Mouse (Mus musculus) midbrain, embryonic 12.5 days (tissue): ENCODE results near the gene Cracr2a. TPM values are rescaled to one million over a fixed set of nuclear protein-coding genes. Genes with fewer than 3 reads are reported as not detected.

ENCODE experiments used
- ATAC-seq: fragments of 200-750 bp; cut with Nextera tagmentation; 2 replicates; pipeline ENCODE4 v1.8.0; 2017; ENCODE audit warnings: low read depth, moderate TSS enrichment, moderate library complexity; ENCODE audit not compliant: low FRiP score
- H3K27ac ChIP-seq: fragments of 300-500 bp; sonication (generic); replicated peaks from 2 replicates; pipeline ENCODE4 v1.5.1; 2016; ENCODE audit warnings: mild to moderate bottlenecking
- H3K27me3 ChIP-seq: fragments of 300-500 bp; sonication (generic); 2 replicates; pipeline ENCODE4 v1.6.1; 2016; ENCODE audit warnings: mild to moderate bottlenecking
- H3K36me3 ChIP-seq: fragments of 300-500 bp; sonication (generic); 2 replicates; pipeline ENCODE4 v1.6.1; 2016
- H3K4me1 ChIP-seq: fragments of 300-500 bp; sonication (generic); 2 replicates; pipeline ENCODE4 v1.6.1; 2016
- H3K4me2 ChIP-seq: fragments of 300-500 bp; sonication (generic); replicated peaks from 2 replicates; pipeline ENCODE4 v1.6.1; 2016; ENCODE audit warnings: mild to moderate bottlenecking, moderate library complexity
- H3K4me3 ChIP-seq: fragments of 300-500 bp; sonication (generic); 2 replicates; pipeline ENCODE4 v1.5.1; 2016; ENCODE audit warnings: mild to moderate bottlenecking
- H3K9ac ChIP-seq: fragments of 300-500 bp; sonication (generic); replicated peaks from 2 replicates; pipeline ENCODE4 v1.6.1; 2016; ENCODE audit warnings: mild to moderate bottlenecking, moderate library complexity
- H3K9me3 ChIP-seq: fragments of 300-500 bp; sonication (generic); 2 replicates; pipeline ENCODE4 v1.6.1; 2016; ENCODE audit warnings: mild to moderate bottlenecking
- WGBS: fragments of 180-500 bp; shearing (Covaris S2); methylation state at CpG from one replicate; pipeline ENCODE4 v1.1.7; 2016; 5-methylcytosine and 5-hydroxymethylcytosine counted together
- polyA plus RNA-seq: library from polyadenylated mRNA; unstranded; fragments of >200 nt; fragmentation: Nextera tagmentation; extraction: Ambion mirVana; gene quantifications from 2 replicates; pipeline ENCODE4 v1.2.1, GENCODE M21; 2016

Gene Cracr2a
- polyA plus RNA-seq, 1 experiment from 2014 or later, result 1.1 TPM

DNA sequence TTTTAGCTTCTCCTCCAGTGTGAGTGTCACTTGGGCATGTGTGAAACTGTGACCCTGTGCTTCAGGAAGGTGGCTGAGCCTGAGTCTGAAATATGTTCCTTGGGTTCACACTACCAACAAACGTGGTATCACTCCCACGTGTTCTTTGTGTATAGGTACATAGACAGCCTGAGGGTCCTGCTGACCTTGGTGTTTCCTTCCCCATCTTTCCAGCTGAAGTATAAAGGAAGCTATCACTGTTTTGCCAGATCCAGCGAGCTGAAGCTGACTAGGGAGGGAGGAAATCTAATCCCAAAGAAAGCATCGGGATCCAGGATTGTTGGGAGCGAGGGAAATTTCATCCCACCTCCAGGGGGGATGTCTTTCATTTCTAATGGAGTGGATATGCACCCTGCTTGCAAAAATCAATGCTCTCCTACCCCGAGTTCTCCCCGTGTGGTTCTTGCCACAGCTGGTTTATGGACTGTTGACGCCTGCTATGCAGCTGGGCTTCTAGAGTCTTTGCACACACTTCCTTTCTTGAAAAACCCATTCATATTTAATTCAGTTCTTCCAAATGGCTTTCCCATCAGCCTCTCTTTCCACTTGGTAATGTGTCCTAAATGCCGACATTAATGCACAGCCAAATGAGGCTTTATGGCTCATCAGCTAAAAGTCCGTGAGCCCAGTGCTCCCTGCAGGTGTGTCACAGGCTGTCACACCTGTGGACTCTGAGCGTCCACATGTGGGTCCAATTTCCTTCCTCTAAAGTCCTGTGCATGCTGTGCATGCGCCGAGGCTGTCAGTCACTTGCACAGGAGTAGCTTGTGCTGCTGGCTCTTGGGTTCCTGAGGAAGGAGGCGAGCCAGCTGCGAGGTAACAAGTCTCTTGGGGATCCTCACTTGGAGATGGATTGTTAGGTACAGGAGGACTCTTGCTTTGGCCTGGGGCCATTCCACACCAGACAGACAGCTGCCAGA, 44.2 kb downstream of the Cracr2a start:
- H3K4me1 ChIP-seq, result no peaks in the 10 kb centered on the region
- H3K27me3 ChIP-seq, result no peaks in the 10 kb centered on the region
- no peak overlapping the region for H3K4me3 ChIP-seq
- no peak for ATAC-seq
- H3K4me2 ChIP-seq, result no peak overlapping the region
- WGBS, result 72% methylated on average over 15 of the region's 15 CpGs
- H3K9me3 ChIP-seq, result peaks cover 9% of the 10 kb centered on the region; the same call in 1 of the 2 replicates
- no peaks in the 10 kb centered on the region for H3K36me3 ChIP-seq
- H3K27ac ChIP-seq, result no peak overlapping the region
- no peak overlapping the region for H3K9ac ChIP-seq

DNA sequence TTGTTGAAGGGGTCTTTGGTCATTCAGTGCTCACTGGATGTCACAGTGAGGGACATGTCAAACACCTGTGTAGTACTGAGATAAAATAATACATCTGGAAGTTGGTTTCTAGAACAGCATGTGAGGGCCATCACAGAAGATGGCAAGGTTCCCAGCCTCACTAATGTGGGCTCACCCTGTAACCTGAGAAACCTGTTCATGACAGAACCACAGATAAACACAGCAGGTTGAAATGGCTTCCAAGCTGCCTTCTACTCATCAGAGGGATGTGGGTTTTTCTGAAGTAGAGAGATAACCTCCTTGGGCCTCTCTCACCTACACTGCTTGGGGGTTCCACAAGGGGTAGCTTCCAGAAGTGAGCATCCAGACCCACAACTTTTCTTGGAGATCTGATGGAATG, 48.5 kb downstream of the Cracr2a start:
- H3K9me3 ChIP-seq, result no peaks in the 10 kb centered on the region
- no peaks in the 10 kb centered on the region for H3K27me3 ChIP-seq
- peaks cover 6% of the 10 kb centered on the region for H3K4me1 ChIP-seq
- no peak overlapping the region for H3K4me3 ChIP-seq
- H3K4me2 ChIP-seq, result no peak overlapping the region
- H3K9ac ChIP-seq, result no peak overlapping the region
- no peak for ATAC-seq
- H3K36me3 ChIP-seq, result no peaks in the 10 kb centered on the region
- H3K27ac ChIP-seq, result no peak overlapping the region

DNA sequence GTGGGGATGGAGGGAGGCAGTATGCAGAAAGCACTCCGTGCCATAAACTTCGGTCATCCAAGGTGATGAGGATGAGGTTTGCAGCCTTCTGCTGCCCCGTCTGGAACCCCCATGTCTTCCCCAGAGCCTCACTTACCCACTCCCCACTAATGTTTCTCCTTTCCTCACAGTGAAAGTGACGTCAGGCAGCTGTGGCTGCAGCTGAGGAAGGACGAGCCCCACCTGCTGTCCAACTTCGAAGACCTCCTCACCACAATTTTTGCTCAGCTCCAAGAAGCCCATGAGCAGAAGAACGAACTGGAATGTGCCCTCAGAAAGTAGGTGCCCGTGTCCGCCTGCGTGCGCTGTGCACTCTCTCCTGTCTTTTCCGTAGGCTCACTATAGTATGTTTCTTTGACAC, 50.1 kb downstream of the Cracr2a start:
- H3K9ac ChIP-seq, result no peak overlapping the region
- no peak overlapping the region for H3K4me2 ChIP-seq
- WGBS, result 82% methylated on average over 12 of the region's 12 CpGs
- H3K27ac ChIP-seq, result no peak overlapping the region
- H3K27me3 ChIP-seq, result no peaks in the 10 kb centered on the region
- ATAC-seq, result no peak
- H3K36me3 ChIP-seq, result no peaks in the 10 kb centered on the region
- H3K9me3 ChIP-seq, result no peaks in the 10 kb centered on the region
- peaks cover 6% of the 10 kb centered on the region for H3K4me1 ChIP-seq
- H3K4me3 ChIP-seq, result no peak overlapping the region

DNA sequence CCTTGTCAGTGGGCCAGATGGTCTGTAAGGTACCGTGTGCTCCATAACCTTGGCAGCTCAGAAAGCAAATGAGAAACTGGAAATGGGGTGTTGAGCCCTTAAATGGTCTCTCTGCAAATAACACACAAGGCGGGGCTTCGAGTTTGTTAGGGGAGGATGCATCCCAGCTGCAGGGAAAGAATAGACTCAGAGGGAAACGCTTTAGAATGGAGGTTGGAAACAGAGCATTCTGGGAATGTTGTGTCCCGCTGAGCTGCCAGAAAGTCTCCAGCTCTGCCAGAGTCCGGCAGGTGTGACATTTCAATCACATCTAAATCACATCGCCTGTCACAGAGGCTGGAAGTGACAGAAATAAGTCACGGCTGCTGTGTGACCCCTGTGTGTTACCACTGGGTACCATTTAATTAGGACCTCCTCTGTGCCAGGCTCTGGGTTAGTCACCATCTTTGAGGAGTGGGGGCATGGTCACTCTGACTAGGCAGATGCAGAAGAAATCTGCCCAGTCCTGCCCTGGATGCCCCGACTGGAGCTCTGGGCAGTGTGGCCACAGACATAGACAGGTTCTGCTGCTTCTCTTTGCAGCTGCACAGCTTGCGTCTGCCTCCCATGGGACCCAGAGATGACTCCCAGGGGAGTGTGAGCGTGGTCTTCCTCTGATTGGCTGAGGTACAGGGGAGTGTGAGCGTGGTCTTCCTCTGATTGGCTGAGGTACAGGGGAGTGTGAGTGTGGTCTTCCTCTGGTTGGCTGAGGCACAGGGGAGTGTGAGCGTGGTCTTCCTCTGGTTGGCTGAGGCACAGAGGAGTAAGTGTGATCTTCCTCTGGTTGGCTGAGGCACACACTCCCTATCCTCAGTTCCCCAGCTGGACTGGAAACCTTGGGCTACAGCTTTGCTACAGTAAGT, 53.2 kb downstream of the Cracr2a start:
- peak overlapping the region; percentile 40 for H3K27ac ChIP-seq
- H3K9ac ChIP-seq, result no peak overlapping the region
- H3K9me3 ChIP-seq, result no peaks in the 10 kb centered on the region
- H3K4me3 ChIP-seq, result no peak overlapping the region
- no peaks in the 10 kb centered on the region for H3K27me3 ChIP-seq
- H3K4me1 ChIP-seq, result peaks cover 6% of the 10 kb centered on the region
- no peak overlapping the region for H3K4me2 ChIP-seq
- 53% methylated on average over 13 of the region's 13 CpGs for WGBS
- no peaks in the 10 kb centered on the region for H3K36me3 ChIP-seq
- peak; percentile 71 for ATAC-seq

DNA sequence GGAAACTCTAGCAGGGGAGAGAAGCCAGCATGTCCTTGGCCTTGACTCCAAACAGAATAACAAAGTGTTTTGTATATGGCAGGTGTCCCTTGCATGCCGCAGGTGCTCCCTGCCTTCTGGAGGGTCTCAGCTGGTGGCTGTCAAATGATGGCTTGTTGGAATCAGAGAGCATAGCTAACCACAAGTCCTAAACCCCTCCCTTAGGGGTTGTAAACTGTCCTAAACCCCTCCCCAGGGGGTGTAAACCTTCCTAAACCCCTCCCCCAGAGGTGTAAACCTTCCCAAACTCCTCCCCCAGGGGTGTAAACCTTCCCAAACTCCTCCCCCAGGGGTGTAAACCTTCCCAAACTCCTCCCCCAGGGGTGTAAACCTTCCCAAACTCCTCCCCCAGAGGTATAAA, 55.5 kb downstream of the Cracr2a start:
- H3K4me3 ChIP-seq, result no peak overlapping the region
- no peaks in the 10 kb centered on the region for H3K9me3 ChIP-seq
- no peak overlapping the region for H3K27ac ChIP-seq
- no peak overlapping the region for H3K9ac ChIP-seq
- 89% methylated on average over 1 of the region's 1 CpGs for WGBS
- H3K27me3 ChIP-seq, result no peaks in the 10 kb centered on the region
- ATAC-seq, result no peak
- H3K4me2 ChIP-seq, result no peak overlapping the region
- H3K4me1 ChIP-seq, result peaks cover 6% of the 10 kb centered on the region
- no peaks in the 10 kb centered on the region for H3K36me3 ChIP-seq

DNA sequence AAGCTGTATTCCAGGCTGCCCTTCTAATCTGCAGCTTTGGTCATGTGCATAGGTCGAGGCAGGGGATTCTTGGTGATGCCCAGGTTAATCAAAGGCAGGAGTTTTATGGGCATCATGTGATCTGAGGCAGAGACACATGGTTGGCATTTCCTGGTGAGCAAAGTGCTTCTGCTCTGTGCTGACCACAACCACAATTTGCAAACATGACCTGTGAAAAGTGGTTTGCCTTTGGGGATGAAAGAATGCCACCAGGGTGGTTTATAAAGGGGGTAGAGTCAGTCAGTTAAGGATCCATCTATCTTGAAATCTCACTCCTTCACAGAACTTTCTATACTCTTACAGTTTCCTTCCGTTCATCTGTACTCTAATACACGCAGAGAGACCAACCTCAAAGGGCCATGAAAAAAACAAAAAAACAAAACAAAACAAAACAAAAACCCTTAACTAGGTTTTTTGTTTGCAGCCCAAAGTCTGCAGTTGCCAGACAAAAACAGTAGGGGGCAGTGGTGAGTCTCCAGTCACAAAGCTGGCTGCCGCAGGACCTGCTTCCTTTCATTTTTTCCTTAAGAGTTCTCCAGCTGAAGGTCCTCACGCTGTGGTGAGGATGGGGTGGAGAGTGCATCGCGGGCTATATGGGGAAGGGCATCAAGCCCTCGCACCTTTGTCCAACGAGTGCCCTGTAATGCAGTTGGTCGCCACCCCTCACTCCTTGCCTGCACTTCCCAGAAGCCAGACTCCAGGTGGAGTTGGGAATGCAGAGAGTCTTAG, 56.3 kb downstream of the Cracr2a start:
- H3K4me2 ChIP-seq, result peak overlapping the region; percentile 15; the same call in 1 of the 2 replicates
- 28% methylated on average over 10 of the region's 10 CpGs for WGBS
- no peak overlapping the region for H3K9ac ChIP-seq
- ATAC-seq, result no peak
- H3K4me3 ChIP-seq, result no peak overlapping the region
- H3K27ac ChIP-seq, result no peak overlapping the region
- H3K27me3 ChIP-seq, result no peaks in the 10 kb centered on the region
- peaks cover 6% of the 10 kb centered on the region for H3K4me1 ChIP-seq
- H3K36me3 ChIP-seq, result no peaks in the 10 kb centered on the region
- no peaks in the 10 kb centered on the region for H3K9me3 ChIP-seq

DNA sequence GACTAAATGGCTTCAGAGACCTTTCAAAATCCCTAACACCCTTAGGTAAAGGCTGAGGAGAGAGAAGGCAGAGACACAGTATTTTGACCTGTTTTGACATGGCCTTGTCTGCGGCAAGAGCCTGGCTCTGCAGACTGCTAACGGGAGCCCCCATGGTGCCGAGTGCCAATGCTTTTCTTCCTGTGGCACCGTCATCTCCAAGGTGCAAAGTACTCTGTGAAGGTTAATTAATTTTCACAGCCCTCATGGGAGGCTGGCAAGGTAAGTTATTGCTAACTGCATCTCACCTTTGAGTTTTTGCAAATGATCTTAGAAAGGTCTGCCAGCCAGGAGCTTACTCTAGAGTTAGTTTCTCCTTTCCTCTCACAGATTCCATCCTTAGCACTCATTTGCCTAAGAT, 57.5 kb downstream of the Cracr2a start:
- no peak overlapping the region for H3K4me3 ChIP-seq
- no peaks in the 10 kb centered on the region for H3K27me3 ChIP-seq
- H3K9me3 ChIP-seq, result no peaks in the 10 kb centered on the region
- no peaks in the 10 kb centered on the region for H3K36me3 ChIP-seq
- H3K4me1 ChIP-seq, result peaks cover 6% of the 10 kb centered on the region
- no peak overlapping the region for H3K4me2 ChIP-seq
- H3K27ac ChIP-seq, result no peak overlapping the region
- H3K9ac ChIP-seq, result no peak overlapping the region
- WGBS, result 84% methylated on average over 4 of the region's 4 CpGs
- ATAC-seq, result no peak

DNA sequence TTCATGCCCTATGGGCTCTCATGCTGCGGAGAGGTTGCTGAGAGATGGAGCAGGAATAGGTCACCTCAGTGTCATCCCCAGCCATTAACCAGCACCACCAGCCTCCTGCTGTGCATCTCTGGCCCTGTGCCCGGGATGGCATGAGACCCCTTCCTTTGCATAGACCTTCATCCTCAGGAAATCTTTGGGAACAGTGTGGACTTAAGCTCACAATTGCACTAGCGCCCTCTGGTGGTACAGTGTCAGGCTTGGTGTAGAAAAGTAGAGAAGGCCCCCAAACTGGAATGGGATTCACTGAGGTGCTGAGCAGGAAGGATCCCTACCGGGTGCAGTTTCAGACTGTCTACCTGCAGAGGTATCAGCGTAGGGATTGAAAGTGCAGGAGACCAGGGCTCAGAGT, 64.0 kb downstream of the Cracr2a start:
- no peak overlapping the region for H3K4me3 ChIP-seq
- H3K9me3 ChIP-seq, result no peaks in the 10 kb centered on the region
- H3K9ac ChIP-seq, result no peak overlapping the region
- H3K27me3 ChIP-seq, result peaks cover 9% of the 10 kb centered on the region
- no peaks in the 10 kb centered on the region for H3K36me3 ChIP-seq
- 32% methylated on average over 5 of the region's 5 CpGs for WGBS
- no peak overlapping the region for H3K27ac ChIP-seq
- H3K4me1 ChIP-seq, result peaks cover 13% of the 10 kb centered on the region
- no peak for ATAC-seq
- no peak overlapping the region for H3K4me2 ChIP-seq

DNA sequence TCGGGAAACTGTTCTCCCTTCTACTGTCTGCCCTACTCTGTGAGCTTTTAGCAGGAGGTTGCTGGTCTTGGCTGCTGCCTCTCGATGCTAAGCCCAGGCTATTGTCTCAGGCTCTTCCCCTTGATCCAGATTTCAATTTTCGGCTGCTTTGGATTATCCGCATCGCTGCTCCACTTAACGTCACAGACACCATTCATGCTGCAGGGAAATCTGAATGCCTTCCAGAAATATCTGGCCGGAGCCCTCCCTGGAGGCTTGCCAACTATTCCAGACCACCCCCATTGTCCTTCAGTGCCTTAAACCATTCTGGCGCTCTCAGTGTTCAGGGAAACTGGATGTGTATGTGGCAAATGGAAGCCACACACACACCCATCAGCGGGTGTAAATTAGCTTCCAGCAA, 66.3 kb downstream of the Cracr2a start:
- H3K4me2 ChIP-seq, result no peak overlapping the region
- 20% methylated on average over 9 of the region's 9 CpGs for WGBS
- H3K9me3 ChIP-seq, result no peaks in the 10 kb centered on the region
- no peak overlapping the region for H3K4me3 ChIP-seq
- H3K4me1 ChIP-seq, result peaks cover 13% of the 10 kb centered on the region
- no peak overlapping the region for H3K9ac ChIP-seq
- peaks cover 9% of the 10 kb centered on the region for H3K27me3 ChIP-seq
- peak overlapping the region; percentile 36; the same call in 1 of the 2 replicates for H3K27ac ChIP-seq
- peak; percentile 52; the same call in 1 of the 2 replicates for ATAC-seq
- H3K36me3 ChIP-seq, result no peaks in the 10 kb centered on the region

DNA sequence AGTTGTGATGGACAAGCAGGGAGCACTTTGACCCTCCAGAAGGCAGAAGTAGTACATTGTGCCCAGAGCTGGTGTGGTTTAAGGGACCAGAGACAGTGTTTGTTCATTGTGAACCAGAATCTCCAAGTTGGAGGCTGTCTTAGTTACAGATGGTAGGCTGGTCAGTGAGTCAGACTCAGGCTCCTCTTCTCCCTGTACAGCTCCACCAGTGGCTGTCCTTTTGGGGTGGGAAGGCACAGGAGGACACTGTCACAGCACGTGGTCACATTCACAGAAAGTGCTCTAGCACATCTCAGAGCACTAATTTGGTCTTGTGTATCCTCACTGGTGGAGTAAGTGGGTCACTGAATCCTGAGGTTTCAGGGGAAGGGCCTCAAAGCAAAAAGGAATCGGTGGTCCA, 68.1 kb downstream of the Cracr2a start:
- Histone ChIP-seq H3K27ac (no peak overlapping the region), H3K36me3 (no peaks in the 10 kb centered on the region), H3K9ac (no peak overlapping the region), H3K4me1 (peaks cover 13% of the 10 kb centered on the region), H3K27me3 (peaks cover 9% of the 10 kb centered on the region), H3K9me3 (no peaks in the 10 kb centered on the region), H3K4me2 (no peak overlapping the region), H3K4me3 (no peak overlapping the region)
- 87% methylated on average over 2 of the region's 2 CpGs for WGBS
- ATAC-seq, result no peak

DNA sequence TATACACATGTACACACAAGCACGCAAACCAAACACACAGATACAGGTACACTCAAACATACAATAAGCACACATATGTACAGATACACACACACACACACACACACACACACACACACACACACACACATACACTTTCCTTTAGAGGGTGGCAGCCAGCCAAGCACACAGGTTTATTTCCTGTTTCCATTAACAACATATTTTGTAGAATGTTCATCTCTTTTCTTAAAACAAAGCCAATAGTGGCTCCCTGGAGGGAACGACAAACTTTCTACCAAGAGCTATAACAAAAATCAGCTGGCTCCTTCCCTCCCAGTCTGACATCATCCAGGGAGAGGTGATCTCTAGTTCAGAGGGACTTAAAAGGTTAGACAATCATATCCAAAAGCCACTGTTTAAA, 73.7 kb downstream of the Cracr2a start:
- ATAC-seq, result no peak
- Histone ChIP-seq H3K9me3 (no peaks in the 10 kb centered on the region), H3K4me2 (no peak overlapping the region), H3K4me1 (peaks cover 10% of the 10 kb centered on the region), H3K36me3 (no peaks in the 10 kb centered on the region), H3K27me3 (0 out of 2 replicates have a peak, but pooled peaks cover 5% of the 10 kb centered on the region), H3K9ac (no peak overlapping the region), H3K4me3 (no peak overlapping the region), H3K27ac (no peak overlapping the region)
- 87% methylated on average over 2 of the region's 2 CpGs for WGBS
